Comparison of ENCODE assay signal across 14 mouse cellular contexts in the genomic region with DNA sequence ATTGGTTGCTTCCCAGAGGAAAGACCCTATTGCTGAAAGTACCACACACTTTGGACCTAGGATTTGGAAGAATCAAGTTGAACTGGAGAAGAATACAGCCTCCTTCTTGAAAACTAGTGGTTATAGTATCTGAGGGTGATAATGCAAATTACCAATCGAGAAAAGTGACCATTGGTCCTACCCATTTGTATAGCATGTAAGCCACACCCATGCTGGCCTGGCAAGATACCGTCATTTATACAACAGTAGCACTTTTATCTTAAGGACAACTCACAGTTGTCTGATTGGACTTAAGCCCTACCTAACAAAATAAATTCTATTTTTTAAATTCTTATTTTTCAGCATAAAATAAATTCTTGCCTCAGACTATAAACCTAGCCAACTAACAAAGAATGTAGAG.
"Had no signal": no experiment of that assay in that cellular context is flagged by ENCODE, and none has a peak within 500 bp of the region (broad histone marks: within the 10 kb centered on the region; RNA-seq: fewer than 3 reads in every experiment).

No protein-coding gene starts in this region.

- H3K4me2 ChIP-seq: lung, embryonic 14.5 days; midbrain, embryonic 15.5 days; neural tube, embryonic 12.5 days had no signal

- H3K9ac ChIP-seq: lung, embryonic 14.5 days; midbrain, embryonic 15.5 days; neural tube, embryonic 12.5 days had no signal

- H3K36me3 ChIP-seq: limb, embryonic 10.5 days; midbrain, embryonic 10.5 days; midbrain, embryonic 15.5 days; neural tube, embryonic 12.5 days had no signal

- ATAC-seq: inflammation-experienced regulatory T-cells, adult 6 months; intestine, postnatal 0 days; midbrain, embryonic 15.5 days had no signal

- H3K4me1 ChIP-seq: limb, embryonic 10.5 days; midbrain, embryonic 10.5 days; midbrain, embryonic 15.5 days; neural tube, embryonic 12.5 days had no signal

- H3K9me3 ChIP-seq: limb, embryonic 10.5 days; midbrain, embryonic 10.5 days; midbrain, embryonic 15.5 days; neural tube, embryonic 12.5 days had no signal

- DNase-seq: kidney, adult 8-10 months; kidney, postnatal 36 days; layer of hippocampus, adult 9-11 months; lung, embryonic 14.5 days; lung, postnatal 14 days; thymus, postnatal 4 days had no signal

- H3K27me3 ChIP-seq: midbrain, embryonic 15.5 days; neural tube, embryonic 12.5 days had no signal

- H3K27ac ChIP-seq: kidney, postnatal 0 days; limb, embryonic 10.5 days; midbrain, embryonic 10.5 days; midbrain, embryonic 15.5 days; neural tube, embryonic 12.5 days; stomach, postnatal 0 days had no signal

- H3K4me3 ChIP-seq: limb, embryonic 10.5 days; midbrain, embryonic 10.5 days; midbrain, embryonic 15.5 days; neural tube, embryonic 12.5 days had no signal
